Mouse (Mus musculus): ENCODE data around the gene Zfand3.

The Zfand3 gene

DNA sequence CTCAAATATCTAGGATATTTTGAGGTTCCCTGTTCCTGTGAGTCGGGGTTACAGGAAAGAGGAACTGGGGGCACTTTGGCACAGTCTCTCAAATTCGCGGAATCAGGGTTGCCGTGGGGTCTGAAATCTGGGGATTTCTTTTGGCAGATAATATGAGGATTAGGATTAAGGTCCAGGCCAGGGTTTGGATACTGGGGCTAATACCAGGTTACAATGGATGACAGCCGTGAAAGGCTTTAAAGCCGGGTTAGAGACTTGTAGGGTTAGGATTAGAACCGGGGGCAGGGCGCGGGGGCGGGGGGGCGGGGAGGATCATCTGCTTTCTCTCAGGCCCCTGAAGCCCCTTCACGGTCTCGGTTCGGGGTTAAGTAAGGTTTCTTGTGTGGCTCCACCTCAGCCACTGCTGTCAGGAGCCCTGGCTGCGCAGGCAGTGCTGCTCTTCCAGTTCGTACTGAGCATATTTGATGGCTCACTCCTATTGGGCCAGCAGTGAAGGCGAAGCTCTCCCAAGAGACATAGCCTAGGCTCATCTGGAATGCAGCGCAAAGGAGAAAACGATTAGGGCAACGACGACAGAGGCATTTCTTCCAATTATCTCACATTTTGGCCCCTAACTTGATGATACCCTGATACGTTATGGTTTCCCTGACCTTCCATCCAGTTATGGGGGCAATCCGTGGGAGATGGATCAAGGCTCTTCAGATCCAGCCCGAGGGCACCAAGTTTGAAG, 5.8 kb upstream of the Zfand3 start:
- DNase-seq: no peak

DNA sequence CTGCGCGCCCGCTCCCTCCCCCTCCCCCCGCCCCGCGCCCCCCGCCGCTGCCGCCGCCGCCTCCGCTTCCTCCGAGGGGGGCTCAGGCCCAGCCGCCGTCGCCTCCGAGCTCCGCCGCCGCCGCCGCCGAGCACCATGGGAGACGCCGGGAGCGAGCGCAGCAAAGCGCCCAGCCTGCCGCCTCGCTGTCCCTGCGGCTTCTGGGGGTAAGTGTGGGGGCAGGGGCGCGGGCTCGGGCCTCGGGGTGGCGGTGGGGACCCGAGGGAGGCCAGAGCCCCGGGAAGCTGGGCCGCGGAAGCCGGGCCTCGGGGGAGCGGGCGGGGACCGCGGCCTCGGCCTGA, 540 bp downstream of the Zfand3 start:
- DNase-seq: no peak

DNA sequence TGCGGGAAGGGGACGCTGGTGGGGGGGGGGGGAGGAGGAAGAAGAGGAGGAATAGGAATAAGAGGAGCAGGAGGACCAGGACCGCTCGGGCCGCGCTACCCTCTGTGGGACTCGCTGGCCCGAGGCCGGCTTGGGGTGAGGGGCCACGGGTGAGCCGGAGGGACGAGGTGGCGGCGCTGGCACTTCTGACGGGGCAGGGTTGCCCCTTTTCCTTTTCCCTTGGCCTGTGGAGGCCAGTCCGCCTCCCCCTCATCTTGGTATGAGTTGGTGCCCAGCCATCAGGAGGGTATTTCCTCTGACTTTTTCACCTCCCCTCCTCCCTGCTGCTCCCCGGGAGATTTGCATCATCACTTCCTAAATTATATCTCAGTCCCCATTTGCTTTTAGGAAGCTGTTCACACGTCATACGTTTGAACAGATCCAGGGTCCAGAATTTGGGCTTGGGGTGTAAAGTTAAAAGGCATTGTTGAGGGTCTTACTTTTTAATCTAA, 963 bp downstream of the Zfand3 start:
- peak; percentile 63 for DNase-seq

DNA sequence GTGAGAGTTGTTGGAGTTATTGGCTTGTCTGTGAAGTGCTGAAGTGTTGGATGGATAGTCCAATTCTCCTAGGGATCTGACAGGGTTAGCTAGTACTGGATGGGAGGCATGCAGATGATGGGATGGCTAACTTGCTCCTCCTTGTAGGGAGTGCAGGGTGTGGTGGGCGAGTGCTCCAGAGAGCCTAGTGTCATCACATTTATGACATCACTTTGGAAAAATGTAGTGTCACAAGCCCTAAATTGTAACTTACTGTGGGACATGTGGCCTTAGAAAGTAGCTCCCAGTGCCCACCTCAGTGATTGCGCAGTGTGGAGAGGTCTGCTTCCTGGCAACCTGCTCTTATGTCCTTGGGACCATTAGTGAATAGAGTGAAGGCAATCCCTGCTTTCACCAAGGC, 2.3 kb downstream of the Zfand3 start:
- DNase-seq: no peak

DNA sequence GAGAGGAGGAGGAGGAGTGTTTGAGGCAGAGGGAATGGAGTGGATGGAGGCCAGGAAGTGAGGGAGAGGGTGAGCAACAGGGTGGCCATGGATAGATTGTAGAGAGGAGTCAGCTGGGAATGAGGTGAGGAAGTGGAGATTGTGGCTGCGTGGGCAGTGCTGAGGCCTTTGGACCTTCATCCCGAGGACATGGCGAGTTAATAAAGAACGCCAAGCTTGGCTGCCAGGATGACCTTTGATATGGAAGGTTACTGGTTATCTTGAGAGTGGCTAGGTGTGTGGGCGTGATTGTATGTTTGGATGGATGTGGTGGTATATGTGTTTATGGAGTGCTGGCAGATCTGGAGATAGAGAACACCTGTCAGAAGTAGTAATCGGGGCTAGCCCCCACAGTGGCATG, 3.4 kb downstream of the Zfand3 start:
- no peak for DNase-seq

DNA sequence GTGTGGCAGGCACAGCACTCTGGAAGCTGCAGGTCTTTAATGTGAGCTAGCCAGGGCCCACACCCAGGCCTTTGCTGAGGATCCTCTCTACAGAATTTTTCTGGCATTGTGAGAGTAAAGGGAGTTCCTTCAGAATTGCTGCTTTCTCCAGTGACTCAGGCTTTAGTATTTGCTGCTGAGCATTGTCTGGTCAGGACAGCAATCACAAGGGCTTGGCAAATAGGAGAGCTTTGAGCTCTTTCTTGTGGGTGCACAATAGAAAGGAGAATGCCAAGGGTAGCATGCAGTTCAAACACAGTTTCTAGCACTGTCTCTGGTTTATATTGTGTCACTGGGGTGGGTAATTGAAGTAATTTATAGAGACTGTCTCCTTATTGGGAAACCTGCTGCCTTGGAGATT, 3.9 kb downstream of the Zfand3 start:
- no peak for DNase-seq

DNA sequence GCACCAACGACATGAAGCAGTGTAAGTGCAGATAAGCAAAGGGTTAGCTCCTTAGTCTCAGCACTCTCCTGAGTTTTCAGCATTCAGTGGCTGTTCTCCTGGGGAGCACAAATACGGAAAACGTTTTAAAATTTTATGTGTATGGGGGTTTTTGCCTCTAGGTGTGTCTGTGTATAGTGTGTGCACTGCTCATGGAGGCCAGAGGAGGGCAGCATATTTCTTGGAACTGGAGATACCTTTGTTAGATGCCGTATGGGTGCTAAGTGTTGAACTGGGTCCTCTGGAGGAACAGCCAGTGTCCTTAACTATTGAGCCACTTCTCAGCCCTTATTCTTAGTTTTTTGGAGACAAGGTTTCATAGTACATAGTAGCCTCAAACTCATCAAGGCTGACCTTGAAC, 10.1 kb downstream of the Zfand3 start:
- no peak for DNase-seq

DNA sequence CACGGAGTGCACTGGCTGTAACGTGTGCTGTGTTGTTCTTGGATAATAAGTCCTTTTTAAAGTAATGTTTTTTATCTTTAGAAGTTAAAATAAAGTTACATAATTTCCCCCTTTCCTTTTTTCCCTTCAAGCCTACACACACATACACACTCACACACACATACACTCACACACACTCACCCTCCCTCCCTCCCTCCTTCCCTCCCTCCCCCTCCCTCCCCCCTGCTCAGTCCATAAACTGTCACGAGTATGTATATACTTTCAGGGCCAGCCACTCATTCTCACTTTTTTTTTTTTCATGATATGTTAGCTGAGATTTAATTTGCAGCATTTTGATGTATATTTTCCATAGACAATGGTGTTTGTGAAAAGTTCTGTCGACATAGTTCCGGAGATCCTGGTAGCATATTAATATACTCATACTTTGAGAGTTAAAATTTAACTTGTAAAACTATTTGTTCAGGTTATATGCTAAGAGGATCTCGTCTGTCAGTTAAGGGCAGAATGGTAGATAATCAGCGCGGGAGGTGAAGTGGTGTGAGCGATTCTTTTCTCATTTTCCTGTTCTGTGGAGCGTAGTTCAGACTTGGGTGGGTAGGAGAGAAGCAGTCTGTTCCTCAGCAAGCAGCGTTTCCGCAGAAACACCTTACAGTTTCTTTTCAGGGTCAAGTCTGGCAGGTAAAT, 14.5 kb downstream of the Zfand3 start:
- DNase-seq: no peak

DNA sequence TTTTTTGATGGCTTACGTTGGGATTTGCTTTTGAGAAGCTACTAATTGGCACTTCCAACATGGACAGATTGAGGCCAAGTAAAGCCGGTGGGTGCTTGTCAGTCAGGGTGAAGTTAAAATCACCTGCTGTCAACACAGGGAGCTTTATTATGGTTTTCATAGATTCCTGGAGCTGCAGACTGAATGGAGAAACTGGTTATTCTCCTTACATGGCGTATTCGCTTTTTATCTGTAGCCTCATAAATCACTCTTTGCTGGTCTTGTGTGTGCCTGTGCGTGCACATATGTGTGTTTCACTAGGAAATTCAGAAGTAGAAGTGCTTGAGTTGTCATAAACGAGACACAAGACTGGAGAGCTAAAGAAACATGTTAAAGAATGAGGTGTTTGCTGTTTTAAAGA, 15.4 kb downstream of the Zfand3 start:
- no peak for DNase-seq

DNA sequence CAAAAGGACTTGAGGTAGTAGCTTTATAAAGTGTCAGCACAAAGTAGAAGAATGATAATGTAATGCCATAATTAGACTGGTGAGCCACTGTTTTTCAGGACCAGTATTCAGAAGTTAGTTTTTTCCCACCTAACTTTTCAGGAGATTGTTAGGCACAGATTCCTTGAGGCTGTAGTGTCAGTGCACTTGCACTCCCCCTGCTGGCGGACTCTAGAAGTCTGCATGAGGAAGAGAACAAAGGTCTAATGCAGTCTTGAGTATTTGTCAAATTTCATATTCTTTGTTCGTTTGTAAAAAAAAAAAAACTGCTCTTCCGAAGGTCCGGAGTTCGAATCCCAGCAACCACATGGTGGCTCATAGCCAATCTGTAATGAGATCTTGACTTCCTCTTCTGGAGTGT, 20.1 kb downstream of the Zfand3 start:
- peak; percentile 78 for DNase-seq

DNA sequence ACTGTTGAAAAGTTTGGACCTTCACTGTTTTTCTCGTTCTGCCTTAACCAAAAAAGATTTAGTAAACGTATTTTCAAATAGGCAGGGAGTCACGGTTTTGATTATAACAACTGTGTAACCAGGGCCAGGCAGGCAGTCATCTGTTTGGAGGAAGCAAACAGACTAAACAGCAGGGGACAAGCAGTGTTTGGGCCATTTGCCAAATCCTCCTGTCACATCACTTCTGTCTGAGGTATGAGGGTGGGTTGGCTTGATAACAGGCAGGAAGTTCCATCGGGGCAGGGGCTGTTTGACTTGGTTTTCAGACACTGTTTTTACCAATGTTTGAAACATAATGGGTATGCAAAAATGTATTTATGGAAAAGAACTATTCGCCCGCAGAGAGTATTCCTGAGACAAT, 22.1 kb downstream of the Zfand3 start:
- peak; percentile 66 for DNase-seq

DNA sequence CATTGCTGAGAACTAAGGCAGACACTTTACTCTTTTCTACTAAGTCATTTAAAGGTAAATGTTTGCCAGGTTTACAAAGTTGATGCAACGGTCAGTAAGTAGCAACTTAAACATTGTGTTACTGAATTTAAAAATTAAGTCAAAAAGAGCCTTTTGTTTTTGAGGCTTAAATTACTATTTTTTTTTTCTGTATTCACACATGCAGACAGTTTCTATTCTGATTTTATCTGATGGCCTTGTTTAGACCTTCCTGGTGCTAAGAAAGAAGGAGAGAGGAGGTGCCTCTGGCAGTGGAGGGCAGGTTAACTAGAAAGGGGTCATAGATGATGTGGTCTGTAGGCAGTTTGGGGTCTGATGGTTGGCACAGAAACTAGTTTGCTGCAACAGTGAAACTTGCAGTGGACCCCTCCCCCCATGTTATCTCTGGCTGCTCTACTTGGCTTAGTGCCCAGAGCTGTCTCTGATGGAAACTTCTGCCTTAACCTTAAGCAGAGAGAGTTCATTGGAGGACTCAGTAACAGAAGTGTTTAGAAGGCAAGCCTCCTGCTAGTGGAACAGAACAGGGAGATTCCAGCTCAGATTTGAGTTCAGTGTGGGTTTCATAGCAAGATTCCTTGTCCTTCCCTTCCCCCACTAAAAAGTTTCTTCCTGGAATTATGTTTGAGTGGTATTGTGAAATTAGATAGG, 23.0 kb downstream of the Zfand3 start:
- peak; percentile 36 for DNase-seq

DNA sequence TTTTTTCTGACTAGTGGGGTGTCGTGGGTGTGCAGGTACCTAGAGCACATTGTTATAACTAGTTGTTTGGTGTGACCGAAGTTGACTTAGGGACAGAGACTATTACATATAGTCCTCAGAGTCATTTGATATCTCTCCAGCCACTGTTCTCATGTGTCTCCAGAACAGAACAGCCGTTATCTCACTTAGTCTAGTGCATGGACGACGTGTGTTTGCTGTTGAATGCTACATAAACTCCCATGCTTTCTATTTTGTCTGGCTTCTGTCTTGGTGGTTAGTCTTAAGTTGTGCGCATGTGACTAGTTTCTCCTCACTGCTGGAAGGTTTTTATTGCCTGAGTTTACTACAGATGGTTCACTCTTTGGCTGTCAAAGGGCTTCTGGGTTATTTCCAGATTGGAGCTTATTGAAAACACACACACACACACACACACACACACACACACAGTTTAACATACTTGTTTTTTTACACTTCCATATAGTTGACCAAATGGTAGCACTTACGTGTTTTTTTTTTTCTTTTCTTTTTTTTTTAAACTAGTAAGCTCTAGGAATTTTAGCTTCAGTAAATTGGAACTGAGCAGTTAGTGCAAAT, 25.2 kb downstream of the Zfand3 start:
- DNase-seq: no peak

DNA sequence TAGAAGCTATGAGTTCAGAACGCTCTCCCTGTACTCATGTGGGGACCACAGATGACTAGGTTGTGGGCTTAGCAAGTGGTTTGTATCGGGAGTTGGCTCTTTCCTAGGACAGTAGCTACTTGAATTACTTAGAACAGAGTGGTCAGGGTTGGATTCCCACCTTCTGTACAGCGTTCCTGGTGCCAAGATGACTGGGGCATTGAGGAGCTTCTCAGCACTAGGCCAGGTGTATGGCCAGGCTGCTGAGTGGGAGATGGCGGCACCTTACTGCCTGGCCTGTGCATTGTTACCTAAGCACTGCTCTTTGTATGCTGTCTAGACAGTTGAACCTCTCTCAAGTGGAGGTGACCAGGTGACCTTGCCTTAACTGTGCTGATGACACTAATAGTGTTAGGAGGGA, 28.3 kb downstream of the Zfand3 start:
- no peak for DNase-seq

DNA sequence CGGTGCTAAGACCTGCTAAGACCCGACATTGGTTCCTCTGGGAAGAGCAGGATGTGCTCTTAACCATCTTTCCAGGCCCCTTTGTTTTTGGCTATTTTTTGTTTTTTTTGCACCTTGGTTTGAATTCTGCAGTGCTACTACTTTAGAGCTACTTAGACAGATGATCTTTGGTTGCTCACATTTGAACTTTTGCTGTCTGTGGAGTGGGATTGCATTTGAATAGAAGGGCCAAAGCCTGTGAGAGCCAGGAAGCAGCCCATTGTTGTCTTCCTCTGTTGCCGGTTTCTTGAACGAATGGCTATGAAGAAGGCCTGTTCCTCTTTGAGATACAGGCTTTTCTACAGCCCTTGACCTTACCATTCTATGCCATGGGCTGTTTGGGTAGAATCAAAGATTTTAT, 29.5 kb downstream of the Zfand3 start:
- DNase-seq: no peak

DNA sequence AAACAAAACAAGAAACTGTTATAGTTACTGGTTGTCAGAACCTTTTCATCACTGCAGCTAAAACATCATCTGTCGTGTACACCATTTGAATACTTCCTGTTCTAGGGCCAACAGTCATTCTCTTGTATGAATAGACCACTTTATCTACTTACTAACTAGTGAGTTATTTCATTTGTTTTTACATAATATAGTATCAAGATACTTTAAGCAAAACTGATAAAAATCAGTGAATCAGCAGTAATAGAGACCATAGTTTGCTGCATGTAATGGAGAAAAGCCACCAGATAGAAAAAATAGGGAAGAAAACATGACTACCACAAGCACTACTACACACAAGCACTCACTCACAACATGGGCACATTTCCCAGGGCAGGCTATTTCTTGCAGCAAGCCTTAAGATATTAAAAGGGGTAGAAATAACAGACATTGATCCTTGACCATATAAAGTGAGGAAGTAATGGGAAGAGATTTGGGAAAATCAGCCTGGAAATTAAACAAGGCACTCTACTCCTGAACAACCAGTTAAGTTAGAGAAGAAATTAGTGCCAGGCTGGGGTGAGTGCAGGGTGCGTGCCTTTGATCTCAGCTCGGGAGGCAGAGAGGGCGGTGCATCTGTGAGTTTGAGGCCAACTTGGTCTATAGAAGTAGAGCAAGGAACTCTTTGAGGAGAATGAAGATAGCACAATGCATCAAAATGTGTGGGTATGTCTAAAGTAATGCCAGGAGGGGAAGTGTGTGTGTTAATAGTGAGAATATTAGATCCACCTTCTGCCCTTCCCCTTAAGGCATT, 30.9 kb downstream of the Zfand3 start:
- DNase-seq: no peak

DNA sequence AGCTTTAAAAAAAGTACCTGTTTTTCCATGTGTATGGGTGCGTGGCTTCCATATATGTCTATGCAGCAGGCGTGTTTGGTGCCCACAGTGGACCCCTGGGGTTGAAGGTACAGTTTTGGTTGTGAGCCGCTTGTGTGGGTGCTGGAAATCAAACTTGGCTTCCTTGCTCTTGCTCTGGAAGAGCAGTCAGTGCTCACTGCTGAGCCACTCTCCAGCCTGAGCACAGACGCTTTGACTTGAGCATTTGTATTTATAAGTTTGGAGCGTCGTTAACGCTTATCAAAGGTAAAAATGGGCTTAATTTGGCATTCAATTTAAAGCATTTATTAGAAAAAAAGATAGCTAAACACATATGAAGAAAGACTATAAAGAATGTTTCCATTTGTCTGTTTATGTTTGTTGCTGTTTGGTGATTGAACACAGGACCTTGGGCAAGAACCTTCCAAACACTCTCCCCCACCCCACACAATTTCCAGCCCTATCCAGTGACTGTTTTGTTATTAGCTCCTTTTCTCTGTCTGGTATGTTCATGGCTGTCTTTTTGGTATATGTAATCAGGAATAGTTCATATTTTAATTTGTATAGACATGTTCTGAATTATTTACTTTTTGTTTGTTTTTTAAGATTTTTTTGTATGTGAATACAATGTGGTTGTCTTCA, 38.8 kb downstream of the Zfand3 start:
- no peak for DNase-seq

DNA sequence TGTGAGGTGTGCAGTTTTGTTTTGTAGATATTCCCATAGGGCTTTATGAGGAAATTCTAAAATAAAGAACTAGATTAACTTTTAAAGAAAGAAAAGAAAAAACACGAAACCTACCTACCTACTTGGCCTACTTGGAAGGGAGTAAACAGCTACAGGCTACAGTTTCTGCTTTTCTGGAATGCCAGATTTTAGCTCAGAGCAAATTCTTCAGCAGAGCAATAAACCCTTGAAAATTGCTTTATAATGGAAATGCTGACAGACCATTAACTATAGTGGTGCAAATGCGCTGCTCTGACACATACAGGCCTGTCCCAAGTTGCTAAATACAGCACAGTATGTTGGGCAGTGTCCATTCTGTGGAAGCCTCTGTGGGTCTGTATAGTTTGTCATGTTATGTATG, 40.6 kb downstream of the Zfand3 start:
- no peak for DNase-seq

DNA sequence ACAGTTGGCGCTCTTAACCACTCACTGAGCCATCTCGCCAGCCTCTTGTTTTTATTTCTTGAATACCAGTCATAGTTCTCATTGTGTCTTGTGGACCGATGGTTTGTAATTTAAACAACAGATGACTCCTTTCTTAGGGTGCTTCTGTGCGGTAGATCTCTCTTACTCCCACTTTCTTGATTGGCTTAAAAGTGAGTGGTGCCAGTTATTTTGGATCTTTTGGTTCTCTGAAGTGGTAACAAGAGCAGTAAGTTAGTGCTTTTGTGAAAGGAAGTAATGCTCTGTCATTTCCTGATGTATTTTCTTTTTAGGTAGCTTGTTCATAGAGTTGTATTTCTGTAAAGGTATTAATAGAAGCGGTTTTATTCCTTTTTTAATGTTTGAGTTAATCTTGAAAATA, 42.1 kb downstream of the Zfand3 start:
- DNase-seq: no peak

DNA sequence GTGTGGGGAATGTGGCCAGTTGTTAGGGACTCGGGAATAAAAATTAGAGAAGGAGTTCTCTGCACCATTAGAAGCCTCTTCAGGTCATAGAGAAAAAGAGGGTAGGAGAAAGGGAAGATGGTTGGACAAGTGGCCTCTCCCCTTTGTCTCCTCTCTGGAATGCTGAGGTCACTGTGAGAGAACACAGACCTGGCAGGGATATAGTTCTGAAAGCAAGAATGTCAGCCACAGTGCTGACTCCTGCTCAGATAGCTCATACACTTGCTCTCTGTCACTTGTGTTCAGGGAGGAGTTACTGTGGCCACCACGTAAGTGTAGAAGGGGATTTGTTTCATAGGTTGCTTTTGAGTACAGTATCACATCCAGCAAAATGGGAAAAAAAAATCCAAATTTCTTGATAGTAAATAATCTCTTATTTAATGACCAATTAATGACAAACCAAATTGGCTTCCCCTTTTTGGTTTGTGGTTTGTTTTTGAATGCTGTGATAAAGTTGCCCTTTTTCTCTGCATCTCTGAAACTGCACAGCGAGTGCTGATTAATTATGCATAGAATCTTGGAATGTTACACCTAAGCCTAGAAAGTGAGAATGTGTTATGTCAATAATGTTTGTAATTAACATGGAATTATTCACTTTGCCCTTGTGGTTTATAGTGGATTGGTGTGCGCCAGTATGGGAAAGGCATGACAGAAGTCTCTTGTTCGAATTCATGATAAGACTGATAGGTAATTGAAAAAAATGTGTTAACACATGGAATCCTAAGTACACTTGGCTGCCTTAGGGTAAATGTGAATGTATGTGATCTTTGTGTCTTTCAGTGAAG, 47.2 kb downstream of the Zfand3 start:
- DNase-seq: no peak

DNA sequence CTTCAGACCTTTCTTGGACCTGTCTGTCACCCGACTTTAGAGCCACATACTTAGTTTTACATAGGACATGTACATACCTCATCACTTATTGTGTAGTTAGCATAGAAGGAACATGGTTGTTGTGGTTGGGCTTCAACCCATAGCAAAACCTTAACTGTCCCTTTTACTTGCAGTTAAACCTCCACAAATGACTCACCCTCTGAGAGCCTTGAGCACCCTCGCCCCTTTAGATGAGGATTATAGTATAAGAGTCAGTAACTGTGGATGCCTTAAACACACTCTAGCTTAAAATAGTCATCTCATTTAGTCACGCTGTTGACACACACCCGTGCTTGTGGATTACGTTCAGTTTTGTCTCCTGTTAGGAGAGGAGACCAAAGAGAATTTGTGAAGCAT, 47.8 kb downstream of the Zfand3 start:
- DNase-seq: no peak

DNA sequence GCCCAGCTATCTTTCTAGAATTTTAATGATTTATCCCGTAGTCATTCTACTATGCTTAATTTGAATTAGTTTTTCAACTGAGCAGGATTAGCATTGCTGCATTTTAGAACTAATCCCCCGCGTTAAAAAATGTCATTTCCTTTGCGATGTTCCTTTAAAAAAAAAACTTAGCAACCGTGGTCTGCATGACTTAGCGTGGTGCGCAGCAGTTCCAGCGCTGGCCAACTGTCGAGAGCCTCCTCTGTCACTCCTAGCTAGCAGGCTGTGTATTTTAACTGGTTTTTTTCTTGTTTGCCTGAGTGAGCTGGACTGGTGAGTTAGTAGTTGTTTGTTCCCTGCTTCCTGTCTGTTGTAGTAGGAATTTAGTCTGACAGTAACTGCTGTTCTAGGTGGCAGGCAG, 48.9 kb downstream of the Zfand3 start:
- DNase-seq: no peak

Data from cerebellum, adult 9-10 months (tissue).